Mouse (Mus musculus): ENCODE measurements around the gene Ccdc27. TPM values are rescaled to one million over a fixed set of nuclear protein-coding genes. Genes with fewer than 3 reads are reported as not detected.

The Ccdc27 gene
- total and polyA plus RNA-seq, 2 experiments from 2014 or later: not detected

GRCm38 (mm10) chr4:153979243-153979642, 63.2 kb downstream of the Ccdc27 start:
- Histone ChIP-seq H3K4me2 (ENCODE audit: low read depth, low read length) (no peak overlapping the region), H3K27me3 (ENCODE audit: insufficient read depth, low read length) (no peaks in the 10 kb centered on the region), H3K4me1 (ENCODE audit: insufficient read depth, low read length) (peaks cover 7% of the 10 kb centered on the region), H3K27ac (no peak overlapping the region), H3K36me3 (ENCODE audit: insufficient read depth, low read length) (peaks cover 43% of the 10 kb centered on the region), H3K9me3 (ENCODE audit: low read length) (no peaks in the 10 kb centered on the region), H3K4me3 (ENCODE audit: low read length) (no peak overlapping the region), H3K9ac (replicated peaks; ENCODE audit: low read length) (no peak overlapping the region)
- no peak for ATAC-seq
- DNase-seq (ENCODE audit: low spot score): no peak
- no peak for TF ChIP-seq CTCF (IDR thresholded peaks at IDR 0.05; ENCODE audit: low read depth)
- WGBS: 88% methylated on average over 10 of the region's 10 CpGs

Other genes with a start within 250 kb of the Ccdc27 start
- gene A430005L14Rik, start 85.4 kb downstream of the Ccdc27 start, total RNA-seq (2014; rRNA removed): 18.9 and 47.4 TPM in 2 replicates
- 45.3 and 48.2 TPM in 2 replicates for gene A430005L14Rik, start 85.4 kb downstream of the Ccdc27 start, polyA plus RNA-seq (2015; fragmentation: Nextera tagmentation; extraction: Ambion mirVana)
- 15.1 and 25.7 TPM in 2 replicates for gene Dffb, start 67.6 kb downstream of the Ccdc27 start, total RNA-seq (2014; rRNA removed)
- gene Dffb, start 67.6 kb downstream of the Ccdc27 start, polyA plus RNA-seq (2015; fragmentation: Nextera tagmentation; extraction: Ambion mirVana): 10.6 and 13.1 TPM in 2 replicates
- 11.2 and 11.7 TPM in 2 replicates for gene Cep104, start 67.5 kb downstream of the Ccdc27 start, total RNA-seq (2014; rRNA removed)
- 11.6 and 13.9 TPM in 2 replicates for gene Cep104, start 67.5 kb downstream of the Ccdc27 start, polyA plus RNA-seq (2015; fragmentation: Nextera tagmentation; extraction: Ambion mirVana)
- gene Lrrc47, start 30.9 kb downstream of the Ccdc27 start, total RNA-seq (2014; rRNA removed): 24.2 and 32.1 TPM in 2 replicates
- gene Lrrc47, start 30.9 kb downstream of the Ccdc27 start, polyA plus RNA-seq (2015; fragmentation: Nextera tagmentation; extraction: Ambion mirVana): 17.6 and 22.0 TPM in 2 replicates
- 12.4 and 20.7 TPM in 2 replicates for gene Smim1, start 16.4 kb downstream of the Ccdc27 start, total RNA-seq (2014; rRNA removed)
- 17.1 and 17.7 TPM in 2 replicates for gene Smim1, start 16.4 kb downstream of the Ccdc27 start, polyA plus RNA-seq (2015; fragmentation: Nextera tagmentation; extraction: Ambion mirVana)
- gene Trp73, start 97.5 kb upstream of the Ccdc27 start, total RNA-seq (2014; rRNA removed): 0.83 and 1.2 TPM in 2 replicates
- 0.96 and 1.3 TPM in 2 replicates for gene Trp73, start 97.5 kb upstream of the Ccdc27 start, polyA plus RNA-seq (2015; fragmentation: Nextera tagmentation; extraction: Ambion mirVana)
- 55.0 and 76.7 TPM in 2 replicates for gene Wrap73, start 99.7 kb upstream of the Ccdc27 start, total RNA-seq (2014; rRNA removed)
- gene Wrap73, start 99.7 kb upstream of the Ccdc27 start, polyA plus RNA-seq (2015; fragmentation: Nextera tagmentation; extraction: Ambion mirVana): 36.3 and 36.5 TPM in 2 replicates
- 212 and 220 TPM in 2 replicates for gene Tprgl, start 118.0 kb upstream of the Ccdc27 start, total RNA-seq (2014; rRNA removed)
- gene Tprgl, start 118.0 kb upstream of the Ccdc27 start, polyA plus RNA-seq (2015; fragmentation: Nextera tagmentation; extraction: Ambion mirVana): 228 and 239 TPM in 2 replicates
- 40.5 and 54.8 TPM in 2 replicates for gene Megf6, start 128.1 kb upstream of the Ccdc27 start, total RNA-seq (2014; rRNA removed)
- 7.0 and 7.2 TPM in 2 replicates for gene Megf6, start 128.1 kb upstream of the Ccdc27 start, polyA plus RNA-seq (2015; fragmentation: Nextera tagmentation; extraction: Ambion mirVana)

Data from hindbrain, postnatal 0 days (tissue).